Mouse (Mus musculus) megakaryocyte, embryonic 14.5 days (primary cell): ENCODE results near the gene Cd47. TPM values are rescaled to one million over a fixed set of nuclear protein-coding genes. Genes with fewer than 3 reads are reported as not detected.
A peak's percentile ranks its signal among the peaks of the same experiment; 100 is the strongest.

Source experiments
- H3K27me3 ChIP-seq: replicated peaks from 2 replicates; pipeline ENCODE3; 2012; ENCODE audit warnings: inconsistent platforms
- H3K36me3 ChIP-seq: replicated peaks from 2 replicates; pipeline ENCODE3; 2012; ENCODE audit warnings: low read length, inconsistent platforms, mixed read lengths
- H3K4me1 ChIP-seq: 2 replicates; pipeline ENCODE4 v1.6.1; 2012; ENCODE audit warnings: inconsistent platforms
- H3K4me3 ChIP-seq: replicated peaks from 2 replicates; pipeline ENCODE3; 2012; ENCODE audit warnings: moderate library complexity, mild to moderate bottlenecking, inconsistent platforms
- H3K9me3 ChIP-seq: 2 replicates; pipeline ENCODE4 v1.6.1; 2012; ENCODE audit warnings: inconsistent platforms
- FLI1 ChIP-seq: IDR thresholded peaks from 2 replicates; pipeline ENCODE4 v1.6.1; 2012; ENCODE audit warnings: low read length, inconsistent platforms, mixed read lengths
- GATA1 ChIP-seq: IDR thresholded peaks from 3 replicates; pipeline ENCODE4 v1.6.1; 2012; ENCODE audit warnings: mixed read lengths, low read length, inconsistent platforms, borderline replicate concordance
- polyA plus RNA-seq: library from polyadenylated mRNA; stranded (reverse); fragments of >175 nt; gene quantifications from 2 replicates; pipeline ENCODE4 v1.2.3, GENCODE M21; 2012; ENCODE audit warnings: low replicate concordance; ENCODE audit not compliant: insufficient read depth

Cd47 gene
- polyA plus RNA-seq, 1 experiment = 98.5 TPM

DNA sequence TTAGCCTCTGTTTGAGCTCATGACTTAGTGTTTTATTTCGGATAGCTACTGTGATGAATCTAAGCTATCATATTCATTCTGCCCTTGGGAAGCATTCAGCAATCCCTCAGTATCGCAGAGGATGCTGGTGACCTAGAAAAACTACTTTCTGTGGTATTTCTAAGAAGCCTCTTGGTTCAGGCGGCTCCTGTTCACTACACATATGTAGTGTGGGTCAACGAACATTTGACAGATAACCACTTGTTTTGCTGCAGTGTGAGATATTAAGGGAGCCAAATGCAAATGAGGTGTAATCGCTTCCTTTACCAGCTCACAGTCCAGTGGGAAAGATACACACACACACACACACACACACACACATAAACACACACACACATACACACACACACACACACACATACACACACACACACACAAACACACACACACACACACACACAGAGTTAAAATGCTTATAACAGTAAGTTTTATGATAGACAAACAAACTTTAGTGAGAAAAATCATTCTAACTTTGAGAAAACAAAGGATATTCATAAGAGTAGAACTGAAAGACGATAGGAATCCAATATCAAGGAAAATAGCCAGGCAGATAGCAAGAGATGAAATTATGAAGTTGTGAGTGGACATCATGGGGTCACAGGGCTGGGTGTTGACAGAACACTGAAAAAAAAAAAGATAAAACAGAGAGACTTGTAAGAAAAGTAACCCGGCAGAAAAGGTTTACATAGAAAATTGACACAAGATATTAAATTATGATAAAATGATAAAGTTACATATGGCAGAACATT, 28.5 kb upstream of the Cd47 start:
- Histone ChIP-seq H3K27me3 (no peaks in the 10 kb centered on the region), H3K4me1 (peaks cover 93% of the 10 kb centered on the region), H3K36me3 (peaks cover 2% of the 10 kb centered on the region), H3K9me3 (no peaks in the 10 kb centered on the region), H3K4me3 (no peak overlapping the region)
- no peak for TF ChIP-seq FLI1
- no peak for TF ChIP-seq GATA1

DNA sequence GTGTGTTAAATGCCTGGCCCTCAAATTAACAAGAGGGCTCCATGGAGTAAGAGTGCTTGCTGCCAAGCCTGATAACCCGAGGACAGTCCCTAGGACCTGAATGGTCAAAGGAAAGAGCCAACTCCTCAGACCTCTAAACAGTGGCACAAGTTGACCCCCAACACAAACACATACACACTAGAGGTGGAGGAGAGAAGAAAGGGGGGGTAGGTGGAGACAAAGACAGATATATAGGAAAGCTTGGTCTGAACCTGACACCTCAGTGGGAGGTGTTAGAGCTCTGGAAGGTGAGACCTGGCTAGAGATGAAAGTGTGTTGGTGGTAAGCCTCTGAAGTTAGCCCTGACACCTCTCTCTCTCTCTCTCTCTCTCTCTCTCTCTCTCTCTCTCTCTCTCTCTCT, 27.8 kb upstream of the Cd47 start:
- H3K4me1 ChIP-seq = peaks cover 89% of the 10 kb centered on the region
- no peaks in the 10 kb centered on the region for H3K9me3 ChIP-seq
- H3K27me3 ChIP-seq = no peaks in the 10 kb centered on the region
- no peak overlapping the region for H3K4me3 ChIP-seq
- TF ChIP-seq FLI1 (no peak), GATA1 (no peak)
- H3K36me3 ChIP-seq = peaks cover 2% of the 10 kb centered on the region

GRCm38 (mm10) chr16:49773068-49773467, 27.3 kb upstream of the Cd47 start:
- H3K4me3 ChIP-seq = no peak overlapping the region
- H3K4me1 ChIP-seq = peaks cover 87% of the 10 kb centered on the region
- no peaks in the 10 kb centered on the region for H3K27me3 ChIP-seq
- TF ChIP-seq GATA1 (no peak), FLI1 (no peak)
- no peaks in the 10 kb centered on the region for H3K9me3 ChIP-seq
- peaks cover 2% of the 10 kb centered on the region for H3K36me3 ChIP-seq

DNA sequence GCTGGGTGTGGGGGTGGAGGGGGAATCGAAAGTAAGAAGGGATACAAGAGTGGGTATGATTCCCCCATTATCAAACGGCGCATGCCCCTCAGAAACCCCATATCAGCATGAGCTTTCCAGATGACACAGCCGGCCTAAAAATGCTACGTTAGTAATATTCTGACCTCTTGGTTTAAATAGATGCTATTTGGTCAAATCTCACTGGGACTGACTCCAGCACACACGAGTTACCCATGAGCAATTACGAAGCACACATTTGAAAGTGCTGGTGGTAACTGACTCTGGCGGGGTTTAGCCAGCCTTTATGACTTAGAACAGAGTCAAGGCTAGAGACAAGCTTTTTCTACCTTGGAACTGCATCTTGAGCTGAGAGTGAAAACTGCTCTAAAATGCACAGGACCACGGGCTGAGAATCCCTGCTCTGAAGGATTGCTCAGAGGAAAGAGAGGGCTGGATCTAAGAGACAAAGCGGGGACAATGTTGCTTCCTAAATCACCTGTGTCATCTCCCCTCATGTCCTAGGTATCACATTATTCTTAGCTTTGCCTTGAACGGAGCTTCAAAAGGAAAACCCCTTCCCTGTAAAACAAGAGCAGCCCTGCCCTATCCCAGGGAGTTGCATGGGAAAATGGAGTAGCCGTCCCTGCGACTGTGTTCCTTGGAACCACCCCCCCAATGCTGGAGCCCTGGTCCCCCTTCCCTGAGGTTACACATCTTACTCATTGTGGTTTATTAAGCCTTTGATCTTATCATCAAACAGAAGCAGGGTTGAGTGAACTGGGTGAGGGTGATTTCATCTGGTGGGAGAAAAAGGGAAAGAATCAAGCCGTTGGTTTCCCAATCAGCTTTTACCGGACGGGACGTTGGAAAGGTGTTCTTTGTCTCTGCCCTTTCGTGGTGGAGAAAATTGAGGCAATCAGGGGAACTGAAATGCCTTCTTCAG, 26.0 kb upstream of the Cd47 start:
- H3K9me3 ChIP-seq = no peaks in the 10 kb centered on the region
- H3K36me3 ChIP-seq = no peaks in the 10 kb centered on the region
- no peaks in the 10 kb centered on the region for H3K27me3 ChIP-seq
- peaks cover 82% of the 10 kb centered on the region for H3K4me1 ChIP-seq
- H3K4me3 ChIP-seq = peak overlapping the region; percentile 60
- no peak for TF ChIP-seq GATA1
- TF ChIP-seq FLI1 = no peak

GRCm38 (mm10) chr16:49775002-49775966, 25.0 kb upstream of the Cd47 start:
- H3K4me1 ChIP-seq = peaks cover 73% of the 10 kb centered on the region
- peak overlapping the region; percentile 12 for H3K4me3 ChIP-seq
- no peaks in the 10 kb centered on the region for H3K36me3 ChIP-seq
- no peaks in the 10 kb centered on the region for H3K9me3 ChIP-seq
- TF ChIP-seq FLI1 = no peak
- TF ChIP-seq GATA1 = no peak
- H3K27me3 ChIP-seq = no peaks in the 10 kb centered on the region

- H3K9me3 ChIP-seq = no peaks in the 10 kb centered on the region
- H3K4me1 ChIP-seq = peaks cover 67% of the 10 kb centered on the region
- H3K36me3 ChIP-seq = no peaks in the 10 kb centered on the region
- no peaks in the 10 kb centered on the region for H3K27me3 ChIP-seq
- no peak for TF ChIP-seq FLI1
- no peak for TF ChIP-seq GATA1
- no peak overlapping the region for H3K4me3 ChIP-seq
These were observed 23.4 kb upstream of the Cd47 start for GRCm38 (mm10) chr16:49776981-49777380.

DNA sequence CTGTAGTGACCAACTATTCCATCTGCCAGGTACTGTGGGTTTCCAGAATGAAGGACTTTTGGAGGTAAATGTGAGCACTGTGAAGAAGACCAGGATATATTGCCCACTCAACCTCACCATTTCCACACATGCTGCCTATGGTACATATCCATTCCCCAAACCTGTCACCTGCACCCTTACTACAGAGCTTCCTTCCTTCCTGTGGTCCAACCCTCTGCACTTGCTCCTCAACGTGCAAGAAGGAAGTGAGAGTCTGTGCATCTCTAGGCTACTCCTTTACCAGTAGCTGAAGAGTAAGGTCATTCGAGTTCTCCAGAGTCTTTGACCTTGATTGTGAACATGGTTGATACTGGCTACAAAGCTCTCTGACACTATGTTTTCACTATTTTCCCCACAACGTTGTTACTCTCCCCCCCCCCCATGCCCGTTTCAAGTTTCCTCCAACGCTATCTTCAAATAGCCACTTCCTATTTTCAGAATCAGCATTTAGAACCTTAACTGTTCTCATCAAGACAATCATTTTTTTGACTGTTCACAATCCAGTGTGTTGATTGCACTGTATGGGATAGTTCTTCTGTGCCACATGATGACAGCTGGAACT, 18.7 kb upstream of the Cd47 start:
- Histone ChIP-seq H3K4me3 (peak overlapping the region; percentile 81), H3K4me1 (peaks cover 49% of the 10 kb centered on the region), H3K9me3 (no peaks in the 10 kb centered on the region), H3K36me3 (no peaks in the 10 kb centered on the region), H3K27me3 (no peaks in the 10 kb centered on the region)
- TF ChIP-seq GATA1 (no peak), FLI1 (no peak)

DNA sequence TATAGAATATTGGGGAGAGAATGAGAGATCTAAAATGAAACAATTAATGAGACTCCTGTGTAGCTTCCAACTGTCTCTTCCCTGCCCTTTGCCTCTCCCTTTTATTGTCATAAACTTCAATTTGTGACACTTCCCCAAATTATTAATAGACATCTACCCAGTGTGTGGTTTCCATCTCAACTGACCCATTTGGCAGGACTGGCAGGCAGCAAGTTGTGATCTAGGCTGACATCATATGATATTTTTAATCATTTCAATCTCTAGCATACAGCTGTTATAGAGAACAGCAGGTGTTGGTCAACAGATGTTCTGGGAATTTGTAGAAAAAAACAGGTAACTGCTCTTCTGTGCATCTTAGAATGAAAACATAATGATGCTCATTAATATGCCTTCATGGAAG, 17.0 kb upstream of the Cd47 start:
- Histone ChIP-seq H3K27me3 (no peaks in the 10 kb centered on the region), H3K4me1 (peaks cover 43% of the 10 kb centered on the region), H3K36me3 (no peaks in the 10 kb centered on the region), H3K9me3 (no peaks in the 10 kb centered on the region), H3K4me3 (no peak overlapping the region)
- TF ChIP-seq FLI1 (no peak), GATA1 (no peak)

GRCm38 (mm10) chr16:49786116-49786515, 14.2 kb upstream of the Cd47 start:
- no peak overlapping the region for H3K4me3 ChIP-seq
- peaks cover 50% of the 10 kb centered on the region for H3K4me1 ChIP-seq
- H3K36me3 ChIP-seq = no peaks in the 10 kb centered on the region
- TF ChIP-seq GATA1 (no peak), FLI1 (no peak)
- H3K27me3 ChIP-seq = no peaks in the 10 kb centered on the region
- no peaks in the 10 kb centered on the region for H3K9me3 ChIP-seq
